Mouse (Mus musculus) ES-E14 (cell line): ENCODE results near the gene Abcg1. TPM values are rescaled to one million over a fixed set of nuclear protein-coding genes. Genes with fewer than 3 reads are reported as not detected.

Experiments
- DNase-seq: peaks from one replicate; pipeline ENCODE4 v3.0.0-alpha.2; 2013; ENCODE audit warnings: low read depth, low spot score
- H3K27ac ChIP-seq: 2 replicates; pipeline ENCODE4 v1.5.1; 2012; ENCODE audit warnings: low read depth, mild to moderate bottlenecking, low read length, moderate library complexity, mixed read lengths; ENCODE audit not compliant: poor library complexity, insufficient read depth, severe bottlenecking
- H3K36me3 ChIP-seq: 2 replicates; pipeline ENCODE4 v1.6.1; 2012; ENCODE audit warnings: mild to moderate bottlenecking, low read length, moderate library complexity, mixed read lengths; ENCODE audit not compliant: control insufficient read depth, poor library complexity, insufficient read depth, severe bottlenecking
- H3K4me1 ChIP-seq, 2 experiments: fragments of 150-350 bp in 1 of 2; sonication (generic) in 1 of 2; 2 replicates each; pipeline ENCODE4 v1.6.1; 2012; ENCODE audit warnings: low read length in 2 of 2, mild to moderate bottlenecking in 1 of 2, mixed read lengths in 1 of 2; ENCODE audit not compliant: control insufficient read depth in 2 of 2, insufficient read depth in 2 of 2, poor library complexity in 1 of 2
- H3K4me3 ChIP-seq, 2 experiments: fragments of 150-350 bp in 1 of 2; sonication (generic) in 1 of 2; 2 replicates each; pipeline ENCODE4 v1.5.1; 2012; ENCODE audit warnings: low read length in 2 of 2, low read depth in 1 of 2, mild to moderate bottlenecking in 1 of 2, mixed read lengths in 1 of 2; ENCODE audit not compliant: insufficient read depth in 1 of 2, poor library complexity in 1 of 2, severe bottlenecking in 1 of 2
- H3K9ac ChIP-seq: 2 replicates; pipeline ENCODE4 v1.6.1; 2012; ENCODE audit warnings: low read depth, mild to moderate bottlenecking, low read length, mixed read lengths; ENCODE audit not compliant: poor library complexity, insufficient read depth, severe bottlenecking
- H3K9me3 ChIP-seq: fragments of 150-350 bp; sonication (generic); 2 replicates; pipeline ENCODE4 v1.6.1; 2012; ENCODE audit warnings: low read depth, mild to moderate bottlenecking, low read length; ENCODE audit not compliant: control insufficient read depth, insufficient read depth
- CHD2 ChIP-seq: IDR thresholded peaks from 2 replicates; pipeline ENCODE4 v1.6.1; 2014; ENCODE audit warnings: mild to moderate bottlenecking, low read depth, low read length, inconsistent platforms
- HCFC1 ChIP-seq: IDR thresholded peaks from 2 replicates; pipeline ENCODE4 v1.6.1; 2012; ENCODE audit warnings: low read length, inconsistent platforms, borderline replicate concordance; ENCODE audit not compliant: insufficient read depth
- MAFK ChIP-seq: IDR thresholded peaks from 2 replicates; pipeline ENCODE4 v1.6.1; 2014; ENCODE audit warnings: mild to moderate bottlenecking, low read depth, low read length, inconsistent platforms; ENCODE audit not compliant: insufficient read depth
- ZC3H11A ChIP-seq: IDR thresholded peaks from 2 replicates; pipeline ENCODE4 v1.6.1; 2012; ENCODE audit warnings: low read depth, mild to moderate bottlenecking, inconsistent platforms, low read length, borderline replicate concordance
- ZNF384 ChIP-seq: IDR thresholded peaks from 2 replicates; pipeline ENCODE4 v1.6.1; 2012; ENCODE audit warnings: low read depth, low read length, inconsistent platforms
- in situ Hi-C, 2 experiments: fragments of 600-800 bp; cut with MboI; formaldehyde crosslinking; loops; one replicate each; pipeline ENCODE4 v1.15.1; 2025; ENCODE audit warnings: low sequenced_read_pairs in 2 of 2, inconsistent platforms in 1 of 2; ENCODE audit not compliant: unreplicated experiment in 2 of 2
- total RNA-seq: library from RNA; depleted of rRNA; stranded (reverse); fragments of 300-350 nt; gene quantifications from 2 replicates; pipeline ENCODE4 v1.2.3, GENCODE M21; 2012

Abcg1 gene
- total RNA-seq, 1 experiment = 9.3 TPM

GRCm38 (mm10) chr17:31153785-31154184 is 96.3 kb downstream of the Abcg1 start:
- H3K4me3 ChIP-seq = no peak overlapping the region
- H3K4me1 ChIP-seq = no peaks in the 10 kb centered on the region
- H3K9me3 ChIP-seq = no peaks in the 10 kb centered on the region
- H3K36me3 ChIP-seq = no peaks in the 10 kb centered on the region
- DNase-seq = no peak
- in situ Hi-C loops = no loop called here
- no peak overlapping the region for H3K9ac ChIP-seq
- no peak overlapping the region for H3K27ac ChIP-seq
- TF ChIP-seq MAFK (no peak), HCFC1 (no peak), ZNF384 (no peak), CHD2 (no peak), ZC3H11A (no peak)

- Histone ChIP-seq H3K36me3 (no peaks in the 10 kb centered on the region), H3K4me3 (no peak overlapping the region), H3K4me1 (no peaks in the 10 kb centered on the region), H3K9ac (no peak overlapping the region), H3K27ac (no peak overlapping the region), H3K9me3 (no peaks in the 10 kb centered on the region)
- DNase-seq = peak; percentile 35
- in situ Hi-C loops = no loop called here
- TF ChIP-seq HCFC1 (no peak), ZNF384 (no peak), CHD2 (no peak), ZC3H11A (no peak), MAFK (no peak)
Observed at GRCm38 (mm10) chr17:31157921-31158320, 100.4 kb downstream of the Abcg1 start.

GRCm38 (mm10) chr17:31160291-31160690 is 102.8 kb downstream of the Abcg1 start:
- Histone ChIP-seq H3K9ac (no peak overlapping the region), H3K27ac (no peak overlapping the region), H3K9me3 (no peaks in the 10 kb centered on the region), H3K4me3 (no peak overlapping the region), H3K36me3 (no peaks in the 10 kb centered on the region), H3K4me1 (no peaks in the 10 kb centered on the region)
- in situ Hi-C loops = no loop called here
- no peak for TF ChIP-seq HCFC1
- TF ChIP-seq CHD2 = no peak
- no peak for TF ChIP-seq ZNF384
- no peak for TF ChIP-seq MAFK
- TF ChIP-seq ZC3H11A = no peak
- DNase-seq = no peak

- no peaks in the 10 kb centered on the region for H3K36me3 ChIP-seq
- H3K4me3 ChIP-seq = no peak overlapping the region
- H3K4me1 ChIP-seq = no peaks in the 10 kb centered on the region
- in situ Hi-C loops = no loop called here
- no peak for DNase-seq
- H3K9me3 ChIP-seq = no peaks in the 10 kb centered on the region
- H3K9ac ChIP-seq = no peak overlapping the region
- no peak for TF ChIP-seq MAFK
- H3K27ac ChIP-seq = no peak overlapping the region
Observed at GRCm38 (mm10) chr17:31162607-31163006, 105.1 kb downstream of the Abcg1 start.

GRCm38 (mm10) chr17:31163821-31164220 is 106.3 kb downstream of the Abcg1 start:
- Histone ChIP-seq H3K36me3 (no peaks in the 10 kb centered on the region), H3K9me3 (no peaks in the 10 kb centered on the region), H3K9ac (no peak overlapping the region), H3K27ac (no peak overlapping the region), H3K4me1 (no peaks in the 10 kb centered on the region), H3K4me3 (no peak overlapping the region)
- TF ChIP-seq MAFK (no peak), ZC3H11A (no peak), HCFC1 (no peak), CHD2 (no peak), ZNF384 (no peak)
- no peak for DNase-seq
- in situ Hi-C loops = no loop called here
